Mouse (Mus musculus): ENCODE results near the gene Rab11fip2.
A peak's percentile ranks its signal among the peaks of the same experiment; 100 is the strongest.

- TF ChIP-seq CTCF (IDR thresholded peaks at IDR 0.05 in 2 of 3, conservative IDR thresholded peaks at IDR 0.05 in 1 of 3; ENCODE audit: control insufficient read depth in 1 of 3, insufficient read depth in 1 of 3, low read depth in 2 of 3, low read length in 3 of 3, poor library complexity in 1 of 3, severe bottlenecking in 1 of 3), result no peak
- no peak for TF ChIP-seq RCOR1 (IDR thresholded peaks at IDR 0.05; ENCODE audit: low read depth, low read length)
- 0 out of 2 replicates have a peak, but pooled peaks have one; percentile 27 for TF ChIP-seq POLR2AphosphoS2 (IDR thresholded peaks at IDR 0.05; ENCODE audit: low read length)
- no peak for TF ChIP-seq TBP (IDR thresholded peaks at IDR 0.05; ENCODE audit: low read depth, low read length)
- no peak for TF ChIP-seq MAFK (IDR thresholded peaks at IDR 0.05; ENCODE audit: borderline replicate concordance, low read depth, low read length)
- TF ChIP-seq EP300 (IDR thresholded peaks at IDR 0.05; ENCODE audit: low read depth in 1 of 2, low read length in 2 of 2), result no peak
- TF ChIP-seq POLR2A (IDR thresholded peaks at IDR 0.05; ENCODE audit: control insufficient read depth in 1 of 2, insufficient read depth in 1 of 2, low read depth in 1 of 2, low read length in 2 of 2, poor library complexity in 1 of 2), result no peak
- TF ChIP-seq TAL1 (IDR thresholded peaks at IDR 0.05; ENCODE audit: low read length), result no peak
These were observed 635 bp downstream of the Rab11fip2 start for GRCm38 (mm10) chr19:59942716-59943321.

Measured in MEL (cell line).